Mouse (Mus musculus) mouse embryonic stem cell (cell line): ENCODE measurements around the gene Cdiptos.

Source experiments
- in situ Hi-C, 2 experiments: fragments of 300-500 bp; cut with MboI; formaldehyde crosslinking; loops; 1 replicate in 1 of 2; 3 replicates in 1 of 2; pipeline ENCODE4 v1.14.3; 2019 to 2020; ENCODE audit warnings: low sequenced_read_pairs in 2 of 2, low pct_unique_long_range_greater_than_20kb in 1 of 2, mixed read lengths in 1 of 2; ENCODE audit not compliant: unreplicated experiment in 1 of 2

Cdiptos gene

DNA sequence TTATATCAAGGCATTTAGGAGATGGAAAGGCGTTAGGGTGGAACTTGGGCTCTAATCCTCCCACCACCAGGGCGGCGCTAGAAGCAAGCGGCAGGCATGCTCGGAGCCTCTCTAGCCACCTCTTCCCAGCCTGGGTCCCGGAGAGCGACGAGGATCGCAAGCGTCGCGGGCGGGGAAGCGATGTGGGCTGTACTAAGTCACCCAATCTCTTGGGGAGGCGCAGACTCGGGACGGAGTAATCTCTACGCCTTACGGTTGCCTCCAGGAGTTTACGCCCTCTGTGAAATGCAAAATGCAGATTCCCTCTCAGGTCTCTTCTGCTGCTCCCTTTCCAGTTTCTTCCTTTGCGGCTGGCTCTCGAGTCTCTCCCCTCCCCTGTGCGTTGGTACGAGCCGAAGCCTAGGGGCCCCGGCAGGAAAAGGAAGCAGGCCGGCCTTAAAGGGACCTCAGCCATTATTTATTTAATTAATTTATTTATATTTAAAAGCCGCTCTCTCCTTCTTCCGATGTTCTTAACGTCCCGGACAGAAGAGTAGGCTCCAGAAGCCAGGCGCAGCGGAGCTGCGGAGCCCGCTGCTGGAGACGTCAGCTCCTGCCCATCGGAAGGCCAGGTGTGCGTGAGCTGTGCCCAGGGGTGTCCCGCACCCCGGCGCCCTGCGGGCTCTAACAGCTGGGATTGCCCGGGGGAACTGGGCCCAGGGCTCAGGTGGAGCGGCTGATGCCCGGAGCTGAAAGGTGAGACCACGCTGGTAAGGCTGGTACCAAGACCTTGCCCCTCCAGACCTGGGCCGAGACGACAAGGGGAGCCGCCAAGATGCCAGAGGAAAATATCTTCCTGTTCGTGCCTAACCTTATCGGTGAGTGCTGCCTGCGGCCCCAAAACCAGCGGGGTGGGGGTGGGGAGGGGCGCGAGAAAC is at the start of gene Cdiptos:
Cdiptos (minus strand) TSS at position 149 of the 917 bp plus-strand sequence.
- in situ Hi-C loops: no loop called here

- in situ Hi-C loops: no loop called here
Measured at GRCm38 (mm10) chr7:127024755-127025555, 49.1 kb upstream of the Cdiptos start.

- in situ Hi-C loops: no loop called here
Measured at GRCm38 (mm10) chr7:127023896-127024690, 48.2 kb upstream of the Cdiptos start.

GRCm38 (mm10) chr7:127023272-127023691 is 47.4 kb upstream of the Cdiptos start:
- in situ Hi-C loops: no loop called here

GRCm38 (mm10) chr7:127022528-127023271 is 46.8 kb upstream of the Cdiptos start:
- in situ Hi-C loops: no loop called here

- in situ Hi-C loops: no loop called here
Measured at GRCm38 (mm10) chr7:127021563-127022527, 45.9 kb upstream of the Cdiptos start.

GRCm38 (mm10) chr7:127020901-127021562 is 45.1 kb upstream of the Cdiptos start, which contains the start of the genes Gm42742 and Prrt2:
Gene Gm42742, minus strand, starts transcription at chr7:127021097.
Gene Prrt2, minus strand, starts transcription at chr7:127021211.
- in situ Hi-C loops: no loop called here

DNA sequence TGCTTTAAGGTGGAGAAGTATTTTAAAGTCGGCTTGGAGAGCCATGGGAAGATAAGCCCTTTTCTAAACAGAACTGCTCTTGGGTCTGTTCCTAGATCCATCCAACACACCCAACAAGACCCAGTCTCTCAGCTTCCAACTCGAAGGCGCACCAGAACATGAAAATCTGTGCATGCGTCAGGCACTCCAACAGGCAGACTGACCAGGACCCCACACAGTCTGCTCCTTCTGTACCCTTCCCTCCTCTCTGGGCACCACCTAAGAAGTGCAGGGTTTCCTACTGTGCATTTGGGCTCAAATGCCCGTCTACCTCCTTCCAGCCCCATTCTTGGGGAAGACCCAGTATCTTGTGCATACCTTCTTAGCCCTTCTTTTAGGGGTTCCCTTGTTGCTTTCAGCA is 44.6 kb upstream of the Cdiptos start:
- in situ Hi-C loops: no loop called here

GRCm38 (mm10) chr7:127020031-127020430 is 44.1 kb upstream of the Cdiptos start:
- in situ Hi-C loops: no loop called here

GRCm38 (mm10) chr7:127019306-127019960 is 43.5 kb upstream of the Cdiptos start:
- in situ Hi-C loops: no loop called here

DNA sequence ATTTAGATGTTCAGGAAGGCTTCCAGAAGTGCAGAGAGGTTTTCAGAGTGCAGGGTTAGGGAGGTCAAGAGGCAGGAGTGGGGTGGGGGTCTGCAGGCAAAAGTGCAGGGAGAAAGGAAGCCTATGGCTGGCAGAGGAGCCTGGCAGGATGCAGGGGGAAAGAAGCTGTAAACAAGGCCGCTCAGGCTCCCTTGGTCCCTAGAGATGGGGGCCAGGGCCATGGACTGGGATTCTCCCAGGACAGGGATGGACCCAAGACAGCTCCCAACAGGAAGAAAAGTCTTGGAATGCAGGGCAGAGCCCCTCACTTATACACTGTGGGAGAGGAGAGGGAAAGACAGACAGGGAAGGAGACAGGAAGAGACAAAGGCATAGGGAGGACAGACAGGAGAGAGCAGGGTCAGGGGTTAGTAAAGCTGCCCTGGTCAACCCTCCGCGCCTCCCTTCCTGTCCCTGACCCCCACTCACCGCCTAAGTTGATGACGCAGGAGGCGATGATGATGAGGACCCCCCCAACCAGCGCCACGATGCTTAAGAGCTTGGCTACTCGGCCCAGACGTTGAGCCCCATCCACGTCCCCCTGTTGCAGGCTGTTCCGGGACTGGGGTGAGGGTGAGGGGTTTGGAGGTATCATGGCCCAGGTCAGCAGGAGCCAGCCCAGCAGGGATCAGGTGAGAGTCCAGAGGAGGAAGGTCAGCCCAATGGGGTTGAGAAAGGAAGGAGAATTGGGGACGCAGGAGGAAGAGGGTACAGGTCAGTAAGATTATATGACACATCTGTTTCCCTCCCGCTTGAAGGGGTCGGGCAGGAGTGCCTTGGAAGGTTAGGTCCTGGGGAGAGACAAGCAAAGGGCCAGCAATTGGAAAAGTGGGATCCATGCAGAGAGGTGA is 42.8 kb upstream of the Cdiptos start:
- in situ Hi-C loops: no loop called here

DNA sequence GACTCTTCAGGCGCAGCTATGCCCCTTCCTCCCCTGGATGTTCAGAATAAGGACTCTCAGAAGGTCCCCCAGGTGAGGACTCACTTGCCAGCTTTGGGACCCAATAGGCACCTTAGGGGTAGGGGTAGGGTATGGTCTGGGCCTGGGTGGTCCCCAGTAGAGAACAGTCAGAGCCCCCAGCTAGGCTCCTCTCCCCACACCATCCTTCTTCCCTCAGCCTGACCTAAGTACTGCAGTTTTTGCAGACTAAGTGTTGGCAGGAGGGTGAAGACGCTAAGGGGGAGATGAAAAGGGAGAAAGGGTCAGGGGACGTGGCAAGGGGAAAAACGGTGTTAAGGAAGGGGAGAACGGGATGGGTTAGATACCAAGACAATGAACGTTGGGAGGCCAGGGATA is 42.0 kb upstream of the Cdiptos start:
- in situ Hi-C loops: no loop called here

DNA sequence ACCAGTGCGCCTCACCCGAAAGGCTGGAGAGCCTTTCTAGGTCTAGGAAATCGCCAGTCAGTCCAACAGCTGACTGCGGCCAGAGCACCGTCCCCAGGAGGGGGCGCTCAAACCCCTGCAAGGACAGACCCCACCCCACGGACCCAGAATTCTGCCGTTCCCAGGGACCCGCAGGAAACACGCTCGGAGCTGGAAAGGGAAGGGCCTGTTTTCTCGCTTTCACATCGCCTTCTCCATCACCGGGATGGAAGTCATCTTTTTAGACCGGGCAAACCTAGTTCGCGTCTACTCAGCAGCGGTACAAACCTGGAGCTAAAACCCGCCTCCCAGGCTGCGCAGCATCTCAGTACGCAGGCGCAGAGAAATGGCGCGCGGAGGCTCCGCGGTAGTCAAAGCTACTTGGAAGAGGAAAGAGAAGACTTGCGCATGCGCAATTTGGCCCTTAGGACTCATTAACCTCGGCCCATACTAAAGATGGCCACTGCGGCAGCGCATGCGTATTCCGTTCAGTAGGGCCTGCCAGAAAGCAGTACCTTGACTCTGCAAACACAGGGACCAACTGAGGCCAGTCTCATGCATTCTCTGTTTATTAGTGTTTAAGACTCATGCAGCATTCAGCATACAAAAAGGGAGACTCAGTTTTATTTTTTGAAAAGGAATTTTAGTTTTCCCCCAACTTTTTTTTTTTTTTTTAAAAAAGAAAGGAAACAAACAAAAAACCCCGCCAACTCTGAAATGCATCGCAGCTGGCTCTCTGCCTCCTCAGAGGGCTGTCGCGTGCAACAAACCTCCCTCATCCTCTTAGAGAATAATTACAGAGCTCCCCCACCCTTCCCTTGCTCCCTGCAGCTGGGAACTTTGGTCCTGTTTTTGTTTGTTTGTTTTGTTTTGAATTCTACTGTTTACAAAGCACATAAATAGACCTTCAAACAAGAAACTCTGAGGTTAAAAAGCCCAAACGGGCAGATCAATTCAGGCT is 41.4 kb upstream of the Cdiptos start, which contains the start of gene Pagr1a:
Pagr1a (minus strand) TSS at position 382 of the 979 bp plus-strand sequence.
- in situ Hi-C loops: no loop called here

- in situ Hi-C loops: no loop called here
Measured at GRCm38 (mm10) chr7:127016486-127016938, 40.6 kb upstream of the Cdiptos start.

- in situ Hi-C loops: no loop called here
Measured at GRCm38 (mm10) chr7:127016481-127016485, 40.4 kb upstream of the Cdiptos start, which contains the start of gene Pagr1b. Gene Pagr1b, minus strand, starts transcription at chr7:127016484.
